Mouse (Mus musculus) thymus, adult 2 months (tissue): ENCODE data around the gene Cntn5.

ENCODE experiments used
- CTCF ChIP-seq: fragments of 200-500 bp; IDR thresholded peaks from 2 replicates; pipeline ENCODE4 v1.5.1; 2012; ENCODE audit warnings: mild to moderate bottlenecking, control low read depth, low read length, moderate library complexity, borderline replicate concordance; ENCODE audit not compliant: control insufficient read depth, poor library complexity, insufficient read depth; ENCODE audit errors: extremely low read depth
- POLR2A ChIP-seq: fragments of 200-500 bp; IDR thresholded peaks from 2 replicates; pipeline ENCODE4 v1.6.1; 2012; ENCODE audit warnings: mild to moderate bottlenecking, low read length, control low read depth, moderate library complexity; ENCODE audit not compliant: control insufficient read depth, poor library complexity, insufficient read depth; ENCODE audit errors: extremely low read depth

- no peak for TF ChIP-seq CTCF
- no peak for TF ChIP-seq POLR2A
Observed at GRCm38 (mm10) chr9:10230973-10231372, 673.6 kb downstream of the Cntn5 start.
